Mouse (Mus musculus) bone marrow macrophage, adult 2 months (primary cell): Measurements from ENCODE around the gene Igfbp2.

Experiments
- CTCF ChIP-seq: IDR thresholded peaks from 2 replicates; pipeline ENCODE4 v1.5.1; 2012; ENCODE audit warnings: low read depth, mild to moderate bottlenecking, low read length, moderate library complexity
- POLR2A ChIP-seq: IDR thresholded peaks from 2 replicates; pipeline ENCODE4 v1.6.1; 2012; ENCODE audit warnings: mild to moderate bottlenecking, low read depth, low read length, borderline replicate concordance

GRCm38 (mm10) chr1:72863692-72864091 is 39.4 kb downstream of the Igfbp2 start:
- no peak for TF ChIP-seq CTCF
- no peak for TF ChIP-seq POLR2A
